7 mouse cellular contexts compared by ENCODE assay signal in genomic region chr9:27030763-27031100, GRCm38 (mm10). TPM values are rescaled to one million over a fixed set of nuclear protein-coding genes. Genes with fewer than 3 reads are reported as not detected.
DNase-seq lines count a peak whose midpoint lies in the region; ATAC-seq and TF ChIP-seq lines count a peak whose summit lies in the region.

No protein-coding gene starts in this region.

- H3K36me3 ChIP-seq in megakaryocyte, embryonic 14.5 days (replicated peaks; ENCODE audit: low read length): peaks cover 19% of the 10 kb centered on the region
- H3K36me3 ChIP-seq in forebrain, embryonic 12.5 days (replicated peaks): no peaks in the 10 kb centered on the region
- H3K36me3 ChIP-seq in limb, embryonic 14.5 days (ENCODE audit: control insufficient read depth, insufficient read depth, low read length): no peaks in the 10 kb centered on the region
- H3K36me3 ChIP-seq in stomach, embryonic 16.5 days (ENCODE audit: control insufficient read depth, insufficient read depth, low read length): no peaks in the 10 kb centered on the region

- H3K27ac ChIP-seq in forebrain, embryonic 12.5 days: 0 out of 2 replicates have a peak overlapping the region, but pooled peaks have one; percentile 36
- H3K27ac ChIP-seq in limb, embryonic 14.5 days (replicated peaks; ENCODE audit: low read depth, low read length): no peak overlapping the region
- H3K27ac ChIP-seq in stomach, embryonic 16.5 days (ENCODE audit: low read length): no peak overlapping the region; the same call in 1 of the 2 replicates

- peak overlapping the region; percentile 92 for H3K4me2 ChIP-seq in forebrain, embryonic 12.5 days
- peak overlapping the region; percentile 74 for H3K4me2 ChIP-seq in limb, embryonic 14.5 days (replicated peaks; ENCODE audit: low read depth, low read length, severe bottlenecking)
- peak overlapping the region; percentile 79 for H3K4me2 ChIP-seq in stomach, embryonic 16.5 days (ENCODE audit: low read depth, low read length)

- ATAC-seq in megakaryocyte, adult 5-6 weeks (ENCODE audit: poor library complexity, severe bottlenecking): no peak
- ATAC-seq in forebrain, embryonic 12.5 days (ENCODE audit: low FRiP score): no peak
- peak; percentile 13; the same call in 1 of the 2 replicates for ATAC-seq in limb, embryonic 14.5 days (ENCODE audit: low FRiP score, low read depth)
- ATAC-seq in stomach, embryonic 16.5 days (ENCODE audit: insufficient read depth, low FRiP score): peak; percentile 19; the same call in 1 of the 2 replicates
- no peak for ATAC-seq in cerebellum, adult (ENCODE audit: insufficient number of reproducible peaks, low FRiP score, low TSS enrichment)

- H3K27me3 ChIP-seq in megakaryocyte, embryonic 14.5 days (replicated peaks): no peaks in the 10 kb centered on the region
- no peaks in the 10 kb centered on the region for H3K27me3 ChIP-seq in forebrain, embryonic 12.5 days
- no peaks in the 10 kb centered on the region for H3K27me3 ChIP-seq in limb, embryonic 14.5 days (ENCODE audit: control insufficient read depth, insufficient read depth, low read length)
- no peaks in the 10 kb centered on the region for H3K27me3 ChIP-seq in stomach, embryonic 16.5 days (ENCODE audit: control insufficient read depth, insufficient read depth, low read length)

- TF ChIP-seq POLR2A in limb, embryonic 14.5 days (IDR thresholded peaks at IDR 0.05; ENCODE audit: borderline replicate concordance, extremely low read depth, insufficient read depth, insufficient read length): no peak

- under 1% methylated on average over 17 of the region's 17 CpGs for WGBS in forebrain, embryonic 12.5 days
- WGBS in limb, embryonic 14.5 days: under 1% methylated on average over 17 of the region's 17 CpGs
- under 1% methylated on average over 17 of the region's 17 CpGs for WGBS in stomach, embryonic 16.5 days

- peak overlapping the region; percentile 76 for H3K9ac ChIP-seq in forebrain, embryonic 12.5 days
- peak overlapping the region; percentile 93 for H3K9ac ChIP-seq in limb, embryonic 14.5 days (ENCODE audit: low read depth, low read length, severe bottlenecking)
- H3K9ac ChIP-seq in stomach, embryonic 16.5 days (ENCODE audit: low read length): peak overlapping the region; percentile 74

- peak overlapping the region; percentile 100 for H3K4me3 ChIP-seq in megakaryocyte, embryonic 14.5 days (replicated peaks)
- H3K4me3 ChIP-seq in forebrain, embryonic 12.5 days (replicated peaks): peak overlapping the region; percentile 82
- H3K4me3 ChIP-seq in limb, embryonic 14.5 days (replicated peaks; ENCODE audit: low read length): peak overlapping the region; percentile 93
- peak overlapping the region; percentile 95 for H3K4me3 ChIP-seq in stomach, embryonic 16.5 days (replicated peaks; ENCODE audit: low read length)

- peaks cover 74% of the 10 kb centered on the region for H3K4me1 ChIP-seq in megakaryocyte, embryonic 14.5 days
- peaks cover 46% of the 10 kb centered on the region for H3K4me1 ChIP-seq in forebrain, embryonic 12.5 days
- H3K4me1 ChIP-seq in limb, embryonic 14.5 days (ENCODE audit: control insufficient read depth, insufficient read depth, low read length): peaks cover 25% of the 10 kb centered on the region
- peaks cover 26% of the 10 kb centered on the region for H3K4me1 ChIP-seq in stomach, embryonic 16.5 days (ENCODE audit: control insufficient read depth, insufficient read depth, low read length)

- no peak for DNase-seq in limb, embryonic 14.5 days (ENCODE audit: low spot score)
- DNase-seq in adrenal gland, adult (ENCODE audit: inconsistent age in 2 of 2, low spot score in 1 of 2): no peak

- no peaks in the 10 kb centered on the region for H3K9me3 ChIP-seq in megakaryocyte, embryonic 14.5 days
- H3K9me3 ChIP-seq in forebrain, embryonic 12.5 days: no peaks in the 10 kb centered on the region
- H3K9me3 ChIP-seq in limb, embryonic 14.5 days (ENCODE audit: control insufficient read depth, low read length): no peaks in the 10 kb centered on the region
- H3K9me3 ChIP-seq in stomach, embryonic 16.5 days (replicated peaks; ENCODE audit: control insufficient read depth, low read length): no peaks in the 10 kb centered on the region

RNA-seq across cellular contexts. Expression of gene Ncapd3, which starts 0.8 kb away (rescaled TPM):
- polyA plus RNA-seq in megakaryocyte, embryonic 14.5 days (2012; ENCODE audit: insufficient read depth, low replicate concordance): 0.53 and 0.97 TPM in 2 replicates
- 77.3 and 79.1 TPM in 2 replicates for total RNA-seq in megakaryocyte, adult 5-6 weeks (2015)
- 44.0 and 53.4 TPM in 2 replicates for total RNA-seq in megakaryocyte, adult 5-6 weeks (2017)
- 41.1 and 46.5 TPM in 2 replicates for polyA plus RNA-seq in forebrain, embryonic 12.5 days (2016; fragmentation: Nextera tagmentation; extraction: Ambion mirVana)
- 38.5 and 38.8 TPM in 2 replicates for polyA plus RNA-seq in limb, embryonic 14.5 days (2012; rRNA removed)
- 24.3 and 28.2 TPM in 2 replicates for polyA plus RNA-seq in limb, embryonic 14.5 days (2014; fragmentation: Nextera tagmentation; extraction: Ambion mirVana)
- polyA plus RNA-seq in stomach, embryonic 16.5 days (2015; fragmentation: Nextera tagmentation; extraction: Ambion mirVana): 24.7 and 26.4 TPM in 2 replicates

RNA-seq across cellular contexts. Expression of gene Vps26b, which starts 0.9 kb away (rescaled TPM):
- polyA plus RNA-seq in megakaryocyte, embryonic 14.5 days (2012; ENCODE audit: insufficient read depth, low replicate concordance): 21.3 and 26.1 TPM in 2 replicates
- 49.7 and 55.2 TPM in 2 replicates for total RNA-seq in megakaryocyte, adult 5-6 weeks (2015)
- total RNA-seq in megakaryocyte, adult 5-6 weeks (2017): 47.0 and 48.4 TPM in 2 replicates
- polyA plus RNA-seq in forebrain, embryonic 12.5 days (2016; fragmentation: Nextera tagmentation; extraction: Ambion mirVana): 60.6 and 61.2 TPM in 2 replicates
- polyA plus RNA-seq in limb, embryonic 14.5 days (2012; rRNA removed): 40.3 and 44.1 TPM in 2 replicates
- 44.2 and 49.2 TPM in 2 replicates for polyA plus RNA-seq in limb, embryonic 14.5 days (2014; fragmentation: Nextera tagmentation; extraction: Ambion mirVana)
- 24.9 and 25.3 TPM in 2 replicates for polyA plus RNA-seq in stomach, embryonic 16.5 days (2015; fragmentation: Nextera tagmentation; extraction: Ambion mirVana)

RNA-seq across cellular contexts. Expression of gene Thyn1, which starts 31.2 kb away (rescaled TPM):
- 2.5 and 6.9 TPM in 2 replicates for polyA plus RNA-seq in megakaryocyte, embryonic 14.5 days (2012; ENCODE audit: insufficient read depth, low replicate concordance)
- total RNA-seq in megakaryocyte, adult 5-6 weeks (2015): 38.2 and 42.1 TPM in 2 replicates
- total RNA-seq in megakaryocyte, adult 5-6 weeks (2017): 33.7 and 45.3 TPM in 2 replicates
- polyA plus RNA-seq in forebrain, embryonic 12.5 days (2016; fragmentation: Nextera tagmentation; extraction: Ambion mirVana): 147 and 148 TPM in 2 replicates
- polyA plus RNA-seq in limb, embryonic 14.5 days (2012; rRNA removed): 44.4 and 69.2 TPM in 2 replicates
- polyA plus RNA-seq in limb, embryonic 14.5 days (2014; fragmentation: Nextera tagmentation; extraction: Ambion mirVana): 124 and 127 TPM in 2 replicates
- 124 and 127 TPM in 2 replicates for polyA plus RNA-seq in stomach, embryonic 16.5 days (2015; fragmentation: Nextera tagmentation; extraction: Ambion mirVana)

RNA-seq across cellular contexts. Expression of gene Acad8, which starts 31.4 kb away (rescaled TPM):
- 0.68 TPM in 1 of 2 replicates, not detected in the other for polyA plus RNA-seq in megakaryocyte, embryonic 14.5 days (2012; ENCODE audit: insufficient read depth, low replicate concordance)
- 16.0 and 17.5 TPM in 2 replicates for total RNA-seq in megakaryocyte, adult 5-6 weeks (2015)
- total RNA-seq in megakaryocyte, adult 5-6 weeks (2017): 11.8 and 15.4 TPM in 2 replicates
- 40.2 and 43.5 TPM in 2 replicates for polyA plus RNA-seq in forebrain, embryonic 12.5 days (2016; fragmentation: Nextera tagmentation; extraction: Ambion mirVana)
- 46.4 and 47.3 TPM in 2 replicates for polyA plus RNA-seq in limb, embryonic 14.5 days (2012; rRNA removed)
- polyA plus RNA-seq in limb, embryonic 14.5 days (2014; fragmentation: Nextera tagmentation; extraction: Ambion mirVana): 45.6 and 46.7 TPM in 2 replicates
- 51.3 and 56.5 TPM in 2 replicates for polyA plus RNA-seq in stomach, embryonic 16.5 days (2015; fragmentation: Nextera tagmentation; extraction: Ambion mirVana)

Comparison
In these comparisons a context has a peak if more than half of its experiments do, and no peak if none do; other contexts are left out.
1. ATAC-seq: peak in limb, embryonic 14.5 days (single experiment) and stomach, embryonic 16.5 days (single experiment); none in megakaryocyte, adult 5-6 weeks (single experiment), forebrain, embryonic 12.5 days (single experiment) and cerebellum, adult (single experiment).
2. RNA of gene Ncapd3, which starts 0.8 kb away (polyA plus RNA-seq): 41.1 to 46.5 TPM in forebrain, embryonic 12.5 days, 24.3 to 38.8 TPM in limb, embryonic 14.5 days and 24.7 to 26.4 TPM in stomach, embryonic 16.5 days; 0.53 to 0.97 TPM in megakaryocyte, embryonic 14.5 days; every median in the first group is over 10 times any median in the second.
3. Peak in every context shown above with its lines, with median percentiles within 50 percentile points of each other: H3K4me3 ChIP-seq, H3K4me2 ChIP-seq and H3K9ac ChIP-seq.